Mouse (Mus musculus): Measurements from ENCODE around the gene Sae1. TPM values are rescaled to one million over a fixed set of nuclear protein-coding genes. Genes with fewer than 3 reads are reported as not detected.

Gene Sae1
- polyA plus RNA-seq, 1 experiment = 95.8 TPM

DNA sequence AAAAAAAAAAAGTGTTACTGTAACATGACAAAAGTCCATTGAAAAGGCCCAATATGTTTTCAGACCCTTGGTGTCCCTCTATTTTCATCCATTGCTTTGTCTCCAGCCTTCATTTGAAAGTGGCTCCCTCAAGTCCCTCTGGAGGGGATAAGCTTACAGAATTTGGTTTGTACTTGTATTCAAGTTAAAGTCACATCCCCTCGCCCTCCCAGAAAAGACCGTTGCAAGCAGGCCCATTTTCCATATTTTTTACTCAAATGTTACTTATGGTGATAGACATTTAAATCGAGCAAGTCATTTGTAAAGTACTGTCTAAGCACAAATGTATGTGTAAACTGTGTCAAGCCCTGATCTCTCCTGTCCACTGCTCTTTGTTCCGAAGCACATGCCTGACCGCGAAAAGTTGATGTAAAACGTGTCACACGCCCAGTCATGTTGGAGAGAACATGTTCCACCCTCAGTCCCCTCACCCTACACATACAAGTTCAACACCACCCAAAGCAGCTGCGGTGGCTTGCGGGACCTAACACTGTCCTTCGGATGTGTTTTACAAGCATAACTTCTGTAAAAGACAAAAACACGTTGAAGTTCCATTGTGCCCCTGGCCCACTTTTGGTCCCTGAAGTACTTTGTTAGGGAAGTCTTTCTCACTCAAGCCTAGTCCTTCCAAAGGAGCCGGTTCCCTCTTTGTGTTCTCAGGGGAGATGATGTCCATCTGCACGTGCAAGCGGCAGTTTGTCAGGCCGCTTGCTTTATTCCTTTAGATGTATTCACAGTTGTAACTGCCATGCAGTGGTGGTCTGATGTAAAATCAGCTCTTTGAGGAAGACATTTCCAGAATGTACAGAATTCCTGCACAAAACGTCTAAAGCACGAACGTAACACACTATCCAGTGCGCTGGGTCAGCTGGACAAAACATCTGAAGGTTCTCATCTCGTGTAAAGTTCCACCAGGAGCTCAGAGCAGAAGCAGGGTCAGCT is 15.7 kb upstream of the Sae1 start:
- 0 out of 2 replicates have a peak overlapping the region, but pooled peaks have one; percentile 35 for H3K27ac ChIP-seq (ENCODE audit: insufficient read depth, low read length)
- H3K4me1 ChIP-seq (ENCODE audit: control insufficient read depth, insufficient read depth, low read length) = peaks cover 18% of the 10 kb centered on the region
- H3K4me3 ChIP-seq (ENCODE audit: insufficient read depth, low read length) = peak overlapping the region; percentile 95
- no peak for TF ChIP-seq POLR2A (IDR thresholded peaks at IDR 0.05; ENCODE audit: extremely low read depth, insufficient read depth, low read length)
- no peak for TF ChIP-seq CTCF (IDR thresholded peaks at IDR 0.05; ENCODE audit: extremely low read depth, insufficient read depth, low read length)

- TF ChIP-seq CTCF (IDR thresholded peaks at IDR 0.05; ENCODE audit: extremely low read depth, insufficient read depth, low read length) (no peak), POLR2A (IDR thresholded peaks at IDR 0.05; ENCODE audit: extremely low read depth, insufficient read depth, low read length) (no peak)
Observed at GRCm38 (mm10) chr7:16402449-16402848, 14.8 kb upstream of the Sae1 start.

GRCm38 (mm10) chr7:16401991-16402431 is 14.4 kb upstream of the Sae1 start:
- Histone ChIP-seq H3K27ac (ENCODE audit: insufficient read depth, low read length) (peak overlapping the region; percentile 100), H3K4me1 (ENCODE audit: control insufficient read depth, insufficient read depth, low read length) (peaks cover 18% of the 10 kb centered on the region), H3K4me3 (ENCODE audit: insufficient read depth, low read length) (peak overlapping the region; percentile 95)
- TF ChIP-seq CTCF (IDR thresholded peaks at IDR 0.05; ENCODE audit: extremely low read depth, insufficient read depth, low read length) = no peak
- peak; percentile 46 for TF ChIP-seq POLR2A (IDR thresholded peaks at IDR 0.05; ENCODE audit: extremely low read depth, insufficient read depth, low read length)

More at GRCm38 (mm10) chr7:16402449-16402848, 14.8 kb upstream of the Sae1 start:
- Histone ChIP-seq H3K4me1 (ENCODE audit: control insufficient read depth, insufficient read depth, low read length) (peaks cover 18% of the 10 kb centered on the region), H3K4me3 (ENCODE audit: insufficient read depth, low read length) (peak overlapping the region; percentile 95), H3K27ac (ENCODE audit: insufficient read depth, low read length) (peak overlapping the region; percentile 100)

DNA sequence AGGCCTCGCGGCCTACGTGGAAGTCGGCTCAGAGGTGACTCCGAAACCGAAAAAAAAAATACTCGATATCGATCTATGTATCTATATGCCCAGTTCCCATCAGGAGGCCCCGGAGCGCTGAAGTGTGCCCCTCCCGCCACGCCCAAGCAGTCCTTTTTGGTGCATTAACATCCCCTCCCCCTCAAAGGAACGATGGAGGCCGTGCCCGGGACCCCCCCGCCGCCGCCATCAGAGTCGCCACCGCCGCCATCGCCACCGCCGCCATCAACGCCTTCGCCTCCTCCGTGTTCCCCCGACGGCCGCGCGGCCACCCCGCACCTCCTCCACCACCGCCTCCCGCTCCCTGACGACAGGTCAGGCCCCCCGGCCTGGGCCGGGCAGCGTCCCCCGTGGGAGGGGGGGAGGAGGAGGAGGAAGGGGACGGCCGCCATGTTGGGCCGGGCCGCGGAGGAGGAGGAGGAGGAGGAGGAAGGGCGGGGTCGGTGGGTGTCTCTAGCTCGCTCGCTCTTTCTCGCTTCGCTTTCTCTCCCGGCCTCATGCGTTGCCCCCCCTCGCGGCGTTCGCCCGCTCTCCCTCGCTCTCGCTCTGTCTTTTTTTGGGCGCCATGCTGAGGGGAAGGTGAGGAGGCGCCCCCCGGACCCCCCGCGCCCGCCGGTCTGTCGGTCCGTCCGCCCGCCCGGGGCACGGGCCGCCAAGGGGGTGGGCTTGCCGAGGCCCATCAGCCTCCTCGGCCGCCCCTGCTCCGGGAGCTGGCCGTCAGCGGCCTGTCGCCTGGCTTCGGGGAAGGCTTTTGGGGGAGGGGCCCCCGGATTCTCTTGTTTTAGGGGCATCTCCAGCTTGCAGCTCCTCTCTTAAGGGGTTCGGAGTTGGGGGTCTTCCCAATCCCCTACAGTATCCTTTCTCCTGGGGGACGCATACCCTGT is 13.3 kb upstream of the Sae1 start, which contains the start of gene Zc3h4:
Zc3h4 (plus strand) TSS at position 222 of the 923 bp plus-strand sequence.
- H3K4me1 ChIP-seq (ENCODE audit: control insufficient read depth, insufficient read depth, low read length) = peaks cover 14% of the 10 kb centered on the region
- peak within 1 kb of the TSS; percentile 95 for H3K4me3 ChIP-seq (ENCODE audit: insufficient read depth, low read length)
- no peak for TF ChIP-seq CTCF (IDR thresholded peaks at IDR 0.05; ENCODE audit: extremely low read depth, insufficient read depth, low read length)
- TF ChIP-seq POLR2A (IDR thresholded peaks at IDR 0.05; ENCODE audit: extremely low read depth, insufficient read depth, low read length) = peak; percentile 59; the same call in 1 of the 2 replicates
- H3K27ac ChIP-seq (ENCODE audit: insufficient read depth, low read length) = peak within 1 kb of the TSS; percentile 100

- Histone ChIP-seq H3K4me1 (ENCODE audit: control insufficient read depth, insufficient read depth, low read length) (peaks cover 8% of the 10 kb centered on the region), H3K27ac (ENCODE audit: insufficient read depth, low read length) (peak overlapping the region; percentile 100), H3K4me3 (ENCODE audit: insufficient read depth, low read length) (peak overlapping the region; percentile 95)
- peak; percentile 74 for TF ChIP-seq POLR2A (IDR thresholded peaks at IDR 0.05; ENCODE audit: extremely low read depth, insufficient read depth, low read length)
- TF ChIP-seq CTCF (IDR thresholded peaks at IDR 0.05; ENCODE audit: extremely low read depth, insufficient read depth, low read length) = no peak
Observed at GRCm38 (mm10) chr7:16399820-16400688, 12.4 kb upstream of the Sae1 start.

DNA sequence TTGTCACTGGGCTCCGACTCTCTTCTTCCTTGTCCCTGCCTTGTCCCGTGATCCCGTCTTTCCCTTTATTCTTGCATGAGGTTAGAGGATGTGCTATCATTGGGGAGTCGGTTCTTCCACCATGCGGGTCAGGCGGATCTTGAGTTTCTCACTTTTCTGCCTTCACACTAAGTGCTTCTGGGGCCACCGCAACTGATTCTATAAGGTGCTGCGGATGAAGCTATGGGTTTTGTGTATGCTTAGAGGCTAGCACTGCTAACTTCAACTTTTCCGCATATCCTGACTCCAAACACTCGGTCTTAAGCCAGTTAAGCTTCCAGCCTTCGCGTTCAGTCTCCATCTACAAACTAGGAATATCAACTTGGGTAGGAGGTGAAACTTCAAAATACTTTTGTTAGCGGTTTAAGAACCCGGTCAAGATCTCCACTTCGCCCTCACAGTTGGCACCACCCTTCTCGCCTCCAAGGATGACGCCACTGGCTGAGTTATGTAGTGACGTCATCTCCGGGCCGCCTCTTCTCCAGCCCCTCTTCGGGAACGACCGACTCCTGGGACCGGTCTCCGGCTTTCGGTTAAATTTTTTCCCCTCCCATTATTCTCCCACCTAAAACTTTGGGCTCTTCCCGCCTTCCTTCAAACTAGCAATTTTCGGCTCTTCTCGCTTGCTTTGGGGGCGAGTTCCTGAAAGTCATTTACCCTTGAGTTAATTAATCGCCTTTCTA is 11.7 kb upstream of the Sae1 start:
- Histone ChIP-seq H3K4me3 (ENCODE audit: insufficient read depth, low read length) (peak overlapping the region; percentile 95), H3K4me1 (ENCODE audit: control insufficient read depth, insufficient read depth, low read length) (peaks cover 6% of the 10 kb centered on the region), H3K27ac (ENCODE audit: insufficient read depth, low read length) (peak overlapping the region; percentile 78)
- TF ChIP-seq CTCF (IDR thresholded peaks at IDR 0.05; ENCODE audit: extremely low read depth, insufficient read depth, low read length) (no peak), POLR2A (IDR thresholded peaks at IDR 0.05; ENCODE audit: extremely low read depth, insufficient read depth, low read length) (peak; percentile 69; the same call in 1 of the 2 replicates)

DNA sequence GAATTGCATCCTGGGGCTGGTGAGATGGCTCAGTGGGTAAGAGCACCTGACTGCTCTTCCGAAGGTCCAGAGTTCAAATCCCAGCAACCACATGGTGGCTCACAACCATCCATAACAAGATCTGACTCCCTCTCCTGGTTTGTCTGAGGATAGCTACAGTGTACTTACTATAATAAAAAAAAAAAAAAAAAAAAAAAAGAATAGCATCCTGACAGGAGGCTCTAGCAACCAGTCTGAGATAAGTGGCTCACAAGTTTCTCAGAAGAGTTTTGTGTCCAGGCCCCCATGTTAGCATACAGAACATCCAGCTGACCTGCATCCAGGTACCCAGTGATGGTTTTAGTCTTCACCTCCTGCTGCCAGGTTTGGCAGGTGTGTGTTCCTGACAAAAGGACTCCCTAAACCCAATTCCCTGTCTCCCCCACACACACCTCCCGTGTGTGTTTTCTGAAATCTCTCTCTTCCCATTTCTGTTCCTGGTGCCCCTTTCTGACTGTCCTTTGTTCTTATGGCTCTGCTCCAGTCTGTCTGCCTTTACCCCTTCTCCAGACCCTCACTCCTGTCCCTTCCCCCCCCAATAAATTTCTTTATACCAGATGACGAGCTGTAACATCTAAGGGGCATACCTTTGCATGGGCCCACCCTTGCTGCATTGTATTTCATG is 10.9 kb upstream of the Sae1 start:
- Histone ChIP-seq H3K27ac (ENCODE audit: insufficient read depth, low read length) (peak overlapping the region; percentile 78; the same call in 1 of the 2 replicates), H3K4me3 (ENCODE audit: insufficient read depth, low read length) (no peak overlapping the region), H3K4me1 (ENCODE audit: control insufficient read depth, insufficient read depth, low read length) (peaks cover 4% of the 10 kb centered on the region)
- TF ChIP-seq CTCF (IDR thresholded peaks at IDR 0.05; ENCODE audit: extremely low read depth, insufficient read depth, low read length) = no peak
- no peak for TF ChIP-seq POLR2A (IDR thresholded peaks at IDR 0.05; ENCODE audit: extremely low read depth, insufficient read depth, low read length)

Data from cortical plate, adult 2 months (tissue).